Mouse (Mus musculus): ENCODE measurements around the gene Sec24a. TPM values are rescaled to one million over a fixed set of nuclear protein-coding genes. Genes with fewer than 3 reads are reported as not detected.
A peak's percentile ranks its signal among the peaks of the same experiment; 100 is the strongest.
"Not testable (repeated sequence)": the region's sequence is repeated elsewhere in the genome, so short reads cannot be mapped to it uniquely, and the experiment has no call there.

Gene Sec24a
- polyA plus RNA-seq, 1 experiment from 2014 or later = 15.3 TPM

DNA sequence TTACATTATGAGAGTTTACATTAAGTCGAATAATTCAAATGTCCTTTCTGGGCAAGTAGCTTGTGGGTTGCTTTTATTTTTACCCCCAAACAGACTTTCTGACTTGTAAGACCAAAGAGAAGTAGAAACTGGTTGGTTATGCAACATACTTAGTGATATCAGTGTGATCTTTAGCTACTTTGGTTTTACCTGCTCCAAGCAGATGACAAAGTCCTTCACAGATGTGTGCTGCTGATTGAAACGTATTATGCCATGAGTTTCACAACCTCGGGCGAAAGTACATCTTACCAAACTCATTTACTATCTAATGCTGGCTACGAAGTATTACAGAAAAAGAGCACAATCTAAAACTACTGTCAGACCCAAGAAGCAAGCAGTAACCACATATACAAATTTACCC lies 5.8 kb downstream of the Sec24a start:
- Histone ChIP-seq H3K9ac (no peak overlapping the region), H3K9me3 (no peaks in the 10 kb centered on the region), H3K4me2 (no peak overlapping the region), H3K27me3 (peaks cover 14% of the 10 kb centered on the region), H3K36me3 (no peaks in the 10 kb centered on the region; the same call in 1 of the 2 replicates), H3K4me3 (no peak overlapping the region), H3K4me1 (replicated peaks) (peaks cover 30% of the 10 kb centered on the region), H3K27ac (no peak overlapping the region)
- WGBS = 91% methylated on average over 5 of the region's 5 CpGs
- no peak for ATAC-seq (ENCODE audit: low FRiP score)

DNA sequence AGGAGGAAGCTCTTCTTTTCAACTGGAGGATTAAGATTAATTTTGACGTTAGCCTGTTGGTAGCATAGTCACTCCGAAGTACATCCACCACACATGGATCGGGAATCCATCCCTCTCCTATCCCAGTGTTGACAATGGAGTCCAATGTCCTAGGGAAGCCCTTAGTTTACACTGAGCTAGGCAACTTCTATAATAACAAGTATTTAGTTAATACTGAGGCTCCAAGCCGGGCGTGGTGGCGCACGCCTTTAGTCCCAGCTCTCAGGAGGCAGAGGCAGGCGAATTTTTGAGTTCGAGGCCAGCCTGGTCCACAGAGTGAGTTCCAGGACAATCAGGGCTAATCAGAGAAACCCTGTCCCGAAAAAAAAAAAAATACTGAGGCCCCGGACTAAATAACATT lies 6.4 kb downstream of the Sec24a start:
- Histone ChIP-seq H3K4me2 (peak overlapping the region; percentile 92), H3K27me3 (peaks cover 13% of the 10 kb centered on the region), H3K9ac (peak overlapping the region; percentile 97), H3K4me3 (peak overlapping the region; percentile 100), H3K36me3 (no peaks in the 10 kb centered on the region; the same call in 1 of the 2 replicates), H3K9me3 (no peaks in the 10 kb centered on the region), H3K4me1 (replicated peaks) (peaks cover 30% of the 10 kb centered on the region), H3K27ac (peak overlapping the region; percentile 84)
- ATAC-seq (ENCODE audit: low FRiP score) = no peak
- 79% methylated on average over 11 of the region's 11 CpGs for WGBS

DNA sequence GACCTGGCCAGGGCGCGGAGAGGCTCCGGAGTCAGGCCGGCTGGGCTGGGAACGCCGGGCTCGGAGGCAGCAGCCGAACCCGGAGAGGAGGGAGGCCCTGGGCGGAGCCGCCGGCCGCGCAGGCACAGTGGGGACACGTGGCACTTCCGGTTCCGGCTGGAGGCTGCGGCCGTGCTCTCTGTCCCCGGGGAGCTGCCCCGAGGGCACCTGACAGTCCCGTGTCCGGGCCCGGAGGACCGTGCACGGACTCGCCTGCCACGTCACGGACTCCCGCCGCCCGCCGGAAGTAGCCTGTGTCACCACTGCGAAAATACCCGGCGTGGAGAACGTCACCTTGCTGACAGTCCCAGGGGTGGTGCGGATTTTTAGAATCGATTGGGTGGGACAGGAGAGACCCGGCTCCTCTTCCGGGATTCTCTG lies 7.1 kb downstream of the Sec24a start:
- Histone ChIP-seq H3K4me1 (replicated peaks) (peaks cover 30% of the 10 kb centered on the region), H3K9me3 (no peaks in the 10 kb centered on the region), H3K9ac (peak overlapping the region; percentile 97), H3K27me3 (0 out of 2 replicates have a peak, but pooled peaks cover 9% of the 10 kb centered on the region), H3K4me3 (peak overlapping the region; percentile 100), H3K36me3 (no peaks in the 10 kb centered on the region; the same call in 1 of the 2 replicates), H3K27ac (peak overlapping the region; percentile 84), H3K4me2 (peak overlapping the region; percentile 92)
- under 1% methylated on average over 41 of the region's 41 CpGs for WGBS
- peak; percentile 97 for ATAC-seq (ENCODE audit: low FRiP score)

GRCm38 (mm10) chr11:51755621-51756311 lies 7.7 kb downstream of the Sec24a start:
- H3K4me3 ChIP-seq = peak overlapping the region; percentile 100
- H3K4me2 ChIP-seq = peak overlapping the region; percentile 92
- H3K27me3 ChIP-seq = 0 out of 2 replicates have a peak, but pooled peaks cover 7% of the 10 kb centered on the region
- no peaks in the 10 kb centered on the region; the same call in 1 of the 2 replicates for H3K36me3 ChIP-seq
- peak; percentile 81 for ATAC-seq (ENCODE audit: low FRiP score)
- under 1% methylated on average over 46 of the region's 46 CpGs for WGBS
- H3K9ac ChIP-seq = peak overlapping the region; percentile 97
- peak overlapping the region; percentile 84 for H3K27ac ChIP-seq
- H3K9me3 ChIP-seq = no peaks in the 10 kb centered on the region
- peaks cover 30% of the 10 kb centered on the region for H3K4me1 ChIP-seq (replicated peaks)

GRCm38 (mm10) chr11:51751623-51752225 lies 11.7 kb downstream of the Sec24a start:
- H3K36me3 ChIP-seq; ATAC-seq (ENCODE audit: low FRiP score); H3K9me3 ChIP-seq; H3K9ac ChIP-seq; H3K27me3 ChIP-seq; H3K4me3 ChIP-seq; H3K4me2 ChIP-seq; H3K27ac ChIP-seq: not testable (repeated sequence)
- 80% methylated on average over 6 of the region's 6 CpGs for WGBS
- peaks cover 23% of the 10 kb centered on the region for H3K4me1 ChIP-seq (replicated peaks)

DNA sequence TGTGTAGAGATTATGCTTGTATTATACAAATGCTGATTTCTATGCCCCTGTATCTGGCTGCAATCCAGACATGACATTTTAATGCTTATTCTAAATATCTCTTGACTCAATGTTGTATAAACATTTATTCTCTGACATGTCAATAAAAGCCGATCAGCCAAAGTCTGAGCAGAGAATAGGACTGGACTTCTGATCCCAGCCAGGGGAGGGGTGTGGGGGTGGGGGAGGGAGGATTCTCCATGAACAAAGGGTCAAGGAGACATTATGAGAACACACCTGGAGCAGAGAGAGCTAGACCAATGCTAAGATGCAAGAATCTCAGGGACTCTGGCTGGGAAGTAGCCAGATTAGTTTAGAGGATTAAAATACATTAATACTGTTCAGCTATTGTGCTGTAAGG lies 17.3 kb downstream of the Sec24a start:
- no peak for ATAC-seq (ENCODE audit: low FRiP score)
- no peaks in the 10 kb centered on the region for H3K27me3 ChIP-seq
- H3K4me2 ChIP-seq = no peak overlapping the region
- H3K9ac ChIP-seq = no peak overlapping the region
- WGBS = 83% methylated on average over 1 of the region's 1 CpGs
- no peaks in the 10 kb centered on the region for H3K9me3 ChIP-seq
- no peak overlapping the region for H3K27ac ChIP-seq
- no peak overlapping the region for H3K4me3 ChIP-seq
- no peaks in the 10 kb centered on the region for H3K4me1 ChIP-seq (replicated peaks)
- peaks cover 30% of the 10 kb centered on the region for H3K36me3 ChIP-seq

DNA sequence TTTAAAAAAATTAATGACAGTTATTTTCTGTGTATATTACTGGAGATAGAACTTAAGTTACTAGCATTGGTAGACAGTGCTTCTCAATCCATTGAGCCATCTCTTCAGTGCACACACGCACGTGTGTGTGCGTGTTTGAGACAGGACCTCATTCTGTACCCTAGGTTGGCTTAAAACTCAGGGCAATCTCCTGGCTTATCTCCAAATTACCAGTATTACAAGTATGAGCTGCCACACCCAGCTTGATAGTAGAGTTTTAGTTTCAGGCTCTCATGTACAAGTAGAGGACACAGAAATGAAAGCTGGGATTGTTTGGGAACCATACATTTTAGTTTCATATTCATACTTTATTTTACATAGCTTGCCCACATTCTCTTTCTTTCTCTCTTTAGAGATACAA lies 22.7 kb downstream of the Sec24a start:
- Histone ChIP-seq H3K27ac (no peak overlapping the region), H3K27me3 (no peaks in the 10 kb centered on the region), H3K9ac (no peak overlapping the region), H3K36me3 (peaks cover 55% of the 10 kb centered on the region), H3K4me3 (no peak overlapping the region), H3K9me3 (no peaks in the 10 kb centered on the region), H3K4me1 (replicated peaks) (no peaks in the 10 kb centered on the region), H3K4me2 (no peak overlapping the region)
- ATAC-seq (ENCODE audit: low FRiP score) = no peak
- over 99% methylated on average over 3 of the region's 3 CpGs for WGBS

- Histone ChIP-seq H3K36me3 (peaks cover 57% of the 10 kb centered on the region), H3K27me3 (no peaks in the 10 kb centered on the region), H3K4me3 (no peak overlapping the region), H3K9me3 (no peaks in the 10 kb centered on the region), H3K27ac (no peak overlapping the region), H3K4me2 (no peak overlapping the region), H3K4me1 (replicated peaks) (no peaks in the 10 kb centered on the region), H3K9ac (no peak overlapping the region)
- no peak for ATAC-seq (ENCODE audit: low FRiP score)
- WGBS = 90% methylated on average over 3 of the region's 3 CpGs
These were observed 24.6 kb downstream of the Sec24a start for GRCm38 (mm10) chr11:51738651-51739403.

DNA sequence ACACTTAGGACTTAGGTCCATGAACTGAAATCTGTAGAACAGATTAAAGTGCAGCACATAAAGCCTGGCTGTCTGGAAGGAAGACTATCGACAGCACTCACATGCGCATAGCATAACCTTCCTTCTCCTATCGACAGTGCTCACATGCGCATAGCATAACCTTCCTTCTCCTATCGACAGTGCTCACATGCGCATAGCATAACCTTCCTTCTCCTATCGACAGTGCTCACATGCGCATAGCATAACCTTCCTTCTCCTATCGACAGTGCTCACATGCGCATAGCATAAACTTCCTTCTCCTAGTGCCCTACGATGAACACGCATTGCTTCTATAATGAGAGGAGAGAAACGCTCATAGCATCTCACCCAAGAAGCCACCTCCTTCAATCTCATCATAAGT lies 29.2 kb downstream of the Sec24a start:
- not testable (repeated sequence) for H3K4me1 ChIP-seq (replicated peaks); H3K27ac ChIP-seq; H3K9ac ChIP-seq; H3K4me2 ChIP-seq; H3K27me3 ChIP-seq; H3K4me3 ChIP-seq; H3K9me3 ChIP-seq; ATAC-seq (ENCODE audit: low FRiP score)
- H3K36me3 ChIP-seq = peaks cover 53% of the 10 kb centered on the region
- 98% methylated on average over 13 of the region's 13 CpGs for WGBS

GRCm38 (mm10) chr11:51732883-51733282 lies 30.6 kb downstream of the Sec24a start:
- 77% methylated on average over 1 of the region's 1 CpGs for WGBS
- Histone ChIP-seq H3K4me3 (no peak overlapping the region), H3K36me3 (peaks cover 52% of the 10 kb centered on the region), H3K9ac (no peak overlapping the region), H3K4me2 (no peak overlapping the region), H3K27ac (no peak overlapping the region), H3K27me3 (no peaks in the 10 kb centered on the region), H3K4me1 (replicated peaks) (no peaks in the 10 kb centered on the region), H3K9me3 (no peaks in the 10 kb centered on the region)
- no peak for ATAC-seq (ENCODE audit: low FRiP score)

DNA sequence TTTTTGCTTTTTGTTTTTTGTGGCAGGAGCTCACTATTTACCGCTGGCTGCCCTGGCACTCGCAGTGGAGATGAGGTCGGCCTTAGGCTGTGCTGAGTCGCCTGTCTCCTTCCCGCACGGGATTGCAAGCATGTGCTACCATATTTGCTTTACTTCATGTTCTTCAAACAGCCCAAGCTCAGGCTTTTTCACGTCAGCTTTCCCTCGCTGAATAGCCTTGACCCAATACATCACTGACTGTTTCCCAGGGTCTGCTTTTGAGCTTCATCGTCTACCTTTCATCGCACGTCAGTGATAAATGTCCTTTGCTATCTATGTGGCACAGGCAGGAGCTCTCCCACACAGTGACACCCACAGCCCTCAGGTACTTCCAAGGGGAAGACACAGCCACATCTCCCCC lies 42.4 kb downstream of the Sec24a start:
- Histone ChIP-seq H3K36me3 (peaks cover 86% of the 10 kb centered on the region), H3K4me3 (no peak overlapping the region), H3K9me3 (no peaks in the 10 kb centered on the region), H3K4me2 (no peak overlapping the region), H3K9ac (no peak overlapping the region), H3K27ac (no peak overlapping the region), H3K27me3 (no peaks in the 10 kb centered on the region), H3K4me1 (replicated peaks) (no peaks in the 10 kb centered on the region)
- 91% methylated on average over 11 of the region's 11 CpGs for WGBS
- no peak for ATAC-seq (ENCODE audit: low FRiP score)

DNA sequence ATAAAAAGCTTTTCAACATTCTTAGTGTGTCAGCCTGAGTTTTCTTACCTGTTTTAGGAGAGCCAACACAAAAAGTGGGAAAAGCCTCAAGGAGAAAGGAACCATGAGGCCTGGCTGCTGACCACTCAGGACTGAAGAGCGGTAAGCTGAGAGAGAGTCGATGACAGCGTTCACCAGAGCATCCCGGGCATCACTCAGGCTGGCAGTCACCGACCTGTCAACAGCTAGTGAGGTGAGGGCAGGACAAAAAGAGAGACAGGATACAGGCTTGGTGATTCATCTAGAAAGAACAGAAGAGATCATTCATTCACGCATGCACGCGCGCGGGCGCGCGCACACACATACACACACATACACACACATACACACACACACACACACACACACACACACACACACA lies 56.4 kb downstream of the Sec24a start:
- H3K9ac ChIP-seq = no peak overlapping the region
- H3K27me3 ChIP-seq = no peaks in the 10 kb centered on the region
- H3K36me3 ChIP-seq = peaks cover 89% of the 10 kb centered on the region
- no peak overlapping the region for H3K27ac ChIP-seq
- H3K4me3 ChIP-seq = no peak overlapping the region
- ATAC-seq (ENCODE audit: low FRiP score) = no peak
- no peak overlapping the region for H3K4me2 ChIP-seq
- H3K9me3 ChIP-seq = no peaks in the 10 kb centered on the region
- H3K4me1 ChIP-seq (replicated peaks) = no peaks in the 10 kb centered on the region
- 93% methylated on average over 13 of the region's 13 CpGs for WGBS

Measured in hindbrain, embryonic 13.5 days (tissue).